24 mouse cellular contexts compared by ENCODE assay signal in the genomic region with DNA sequence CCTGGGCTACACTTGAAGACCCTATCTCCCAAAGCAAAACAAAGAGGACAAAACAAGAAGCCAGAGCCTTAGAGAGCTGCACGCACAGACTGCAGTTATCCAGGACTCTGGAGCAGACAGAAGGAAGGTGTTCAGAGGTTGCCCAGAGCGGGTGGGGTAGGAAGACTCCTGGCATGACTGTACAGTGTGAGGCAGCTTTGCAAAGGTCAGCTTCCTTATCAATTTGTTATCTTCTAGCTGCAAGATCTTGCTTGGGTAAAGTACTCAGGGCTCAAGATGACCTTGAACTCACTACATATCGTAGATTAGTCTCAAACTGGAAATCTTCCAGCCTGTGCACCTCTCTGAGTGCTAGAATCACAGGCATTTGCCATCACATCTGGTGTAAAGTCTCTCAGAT. TPM values are rescaled to one million over a fixed set of nuclear protein-coding genes. Genes with fewer than 3 reads are reported as not detected.
A peak's percentile ranks its signal among the peaks of the same experiment; 100 is the strongest.
DNase-seq lines count a peak whose midpoint lies in the region; ATAC-seq and TF ChIP-seq lines count a peak whose summit lies in the region.
"Had no signal": no experiment of that assay in that cellular context is flagged by ENCODE, and none has a peak within 500 bp of the region (broad histone marks: within the 10 kb centered on the region; RNA-seq: fewer than 3 reads in every experiment).

No protein-coding gene starts in this region.

- H3K36me3 ChIP-seq in heart, embryonic 10.5 days: no peaks in the 10 kb centered on the region
- H3K36me3 ChIP-seq in intestine, embryonic 15.5 days: no peaks in the 10 kb centered on the region
- no peaks in the 10 kb centered on the region for H3K36me3 ChIP-seq in intestine, postnatal 0 days (ENCODE audit: control insufficient read depth, insufficient read depth)
- H3K36me3 ChIP-seq: embryonic facial prominence, embryonic 10.5 days; embryonic facial prominence, embryonic 12.5 days; forebrain, embryonic 15.5 days; G1E had no signal

- 69% methylated on average over 3 of the region's 3 CpGs for WGBS in heart, embryonic 10.5 days
- WGBS in intestine, embryonic 15.5 days: 61% methylated on average over 3 of the region's 3 CpGs
- 35% methylated on average over 3 of the region's 3 CpGs for WGBS in intestine, postnatal 0 days

- intact Hi-C loops in heart, postnatal 25 days (cut with DNase I): no loop called here

- H3K27ac ChIP-seq in heart, embryonic 10.5 days: no peak overlapping the region
- H3K27ac ChIP-seq in intestine, embryonic 15.5 days: no peak overlapping the region
- no peak overlapping the region for H3K27ac ChIP-seq in intestine, postnatal 0 days (ENCODE audit: low read depth, low read length)
- H3K27ac ChIP-seq: embryonic facial prominence, embryonic 10.5 days; embryonic facial prominence, embryonic 12.5 days; forebrain, embryonic 13.5 days; forebrain, embryonic 15.5 days had no signal

- no peaks in the 10 kb centered on the region for H3K9me3 ChIP-seq in heart, embryonic 10.5 days
- H3K9me3 ChIP-seq in intestine, embryonic 15.5 days: no peaks in the 10 kb centered on the region
- no peaks in the 10 kb centered on the region for H3K9me3 ChIP-seq in intestine, postnatal 0 days (ENCODE audit: control insufficient read depth)
- H3K9me3 ChIP-seq: embryonic facial prominence, embryonic 10.5 days; embryonic facial prominence, embryonic 12.5 days; forebrain, embryonic 13.5 days; forebrain, embryonic 15.5 days; G1E had no signal

- no peaks in the 10 kb centered on the region for H3K27me3 ChIP-seq in heart, embryonic 10.5 days (ENCODE audit: insufficient read depth, poor library complexity, severe bottlenecking)
- H3K27me3 ChIP-seq in intestine, embryonic 15.5 days (replicated peaks): no peaks in the 10 kb centered on the region
- no peaks in the 10 kb centered on the region for H3K27me3 ChIP-seq in intestine, postnatal 0 days (replicated peaks; ENCODE audit: control insufficient read depth, insufficient read depth, low read length)
- H3K27me3 ChIP-seq: forebrain, embryonic 15.5 days had no signal

- peak; percentile 75 for ATAC-seq in intestine, embryonic 15.5 days
- peak; percentile 50 for ATAC-seq in intestine, postnatal 0 days
- ATAC-seq: activated CD4-positive, CD25-positive, alpha-beta regulatory T cell, adult 4 months; CD4-positive, CD25-positive, alpha-beta regulatory T cell, adult 4 months; forebrain, embryonic 13.5 days; forebrain, embryonic 15.5 days; forebrain, postnatal 0 days; Patski had no signal

- H3K4me3 ChIP-seq in heart, embryonic 10.5 days: no peak overlapping the region
- H3K4me3 ChIP-seq in intestine, embryonic 15.5 days (replicated peaks): no peak overlapping the region
- H3K4me3 ChIP-seq in intestine, postnatal 0 days (ENCODE audit: low read depth, low read length): no peak overlapping the region
- H3K4me3 ChIP-seq: embryonic facial prominence, embryonic 10.5 days; embryonic facial prominence, embryonic 12.5 days; forebrain, embryonic 13.5 days; forebrain, embryonic 15.5 days had no signal

- no peak overlapping the region for H3K9ac ChIP-seq in intestine, embryonic 15.5 days
- H3K9ac ChIP-seq in intestine, postnatal 0 days (ENCODE audit: low read depth, low read length): no peak overlapping the region
- H3K9ac ChIP-seq: embryonic facial prominence, embryonic 12.5 days; forebrain, embryonic 13.5 days; forebrain, embryonic 15.5 days; forebrain, postnatal 0 days had no signal

- no peak for TF ChIP-seq CTCF in intestine, postnatal 0 days (IDR thresholded peaks at IDR 0.05; ENCODE audit: low read depth)

- H3K4me2 ChIP-seq in intestine, embryonic 15.5 days (replicated peaks): no peak overlapping the region
- no peak overlapping the region for H3K4me2 ChIP-seq in intestine, postnatal 0 days (replicated peaks; ENCODE audit: low read depth)
- H3K4me2 ChIP-seq: embryonic facial prominence, embryonic 12.5 days; forebrain, embryonic 13.5 days; forebrain, embryonic 15.5 days had no signal

- peaks cover 13% of the 10 kb centered on the region for H3K4me1 ChIP-seq in heart, embryonic 10.5 days
- H3K4me1 ChIP-seq in intestine, embryonic 15.5 days (replicated peaks): 0 out of 2 replicates have a peak, but pooled peaks cover 8% of the 10 kb centered on the region
- H3K4me1 ChIP-seq in intestine, postnatal 0 days (replicated peaks; ENCODE audit: control insufficient read depth, insufficient read depth, low read length): no peaks in the 10 kb centered on the region; the same call in 1 of the 2 replicates

- peak; percentile 66 for DNase-seq in heart, embryonic 10.5 days (ENCODE audit: low spot score)
- no peak for DNase-seq in heart, postnatal 25 days (ENCODE audit: low spot score)
- DNase-seq in right cerebral cortex, adult 2 months (ENCODE audit: low spot score in 2 of 2): no peak
- DNase-seq in layer of hippocampus, adult 8-10 months (ENCODE audit: low spot score in 2 of 2): no peak
- DNase-seq in thymus, postnatal 4 days: no peak
- DNase-seq: adrenal gland, adult 2 months; adrenal gland, postnatal 10 days; B cell, adult 2 months; cerebellum, adult 11-12 months; cerebellum, adult 2 months; cerebellum, adult 9-10 months; cerebellum, postnatal 10 days; cerebellum, postnatal 25 days; forebrain, postnatal 0 days had no signal

RNA-seq across cellular contexts. Expression of a gene that starts 49.7 kb away (rescaled TPM):
- polyA plus RNA-seq in heart, embryonic 10.5 days (2016; fragmentation: Nextera tagmentation; extraction: Ambion mirVana): 19.9 and 26.9 TPM in 2 replicates
- total RNA-seq in heart, postnatal 25 days (2021): 10 to 100 TPM; 34.5 to 43.4 TPM
- 25.3 and 25.6 TPM in 2 replicates for polyA plus RNA-seq in intestine, embryonic 15.5 days (2015; fragmentation: Nextera tagmentation; extraction: Ambion mirVana)
- 22.7 and 33.1 TPM in 2 replicates for polyA plus RNA-seq in intestine, postnatal 0 days (2015; fragmentation: Nextera tagmentation; extraction: Ambion mirVana)
- total RNA-seq in layer of hippocampus, adult 8-10 months (2022): 10 to 100 TPM; 74.9 to 89.2 (median 84.2) TPM
